Mouse (Mus musculus) thymus, postnatal 0 days (tissue): ENCODE results near the gene Klk14. TPM values are rescaled to one million over a fixed set of nuclear protein-coding genes. Genes with fewer than 3 reads are reported as not detected.

Source experiments
- DNase-seq: peaks from one replicate; pipeline ENCODE4 v3.0.0-alpha.2; 2015; ENCODE audit warnings: low spot score
- polyA plus RNA-seq: library from polyadenylated mRNA; unstranded; fragments of >200 nt; fragmentation: Nextera tagmentation; extraction: Ambion mirVana; gene quantifications from 2 replicates; pipeline ENCODE4 v1.2.1, GENCODE M21; 2015

Klk14 gene
- polyA plus RNA-seq, 1 experiment from 2014 or later, result 0.18 TPM

DNA sequence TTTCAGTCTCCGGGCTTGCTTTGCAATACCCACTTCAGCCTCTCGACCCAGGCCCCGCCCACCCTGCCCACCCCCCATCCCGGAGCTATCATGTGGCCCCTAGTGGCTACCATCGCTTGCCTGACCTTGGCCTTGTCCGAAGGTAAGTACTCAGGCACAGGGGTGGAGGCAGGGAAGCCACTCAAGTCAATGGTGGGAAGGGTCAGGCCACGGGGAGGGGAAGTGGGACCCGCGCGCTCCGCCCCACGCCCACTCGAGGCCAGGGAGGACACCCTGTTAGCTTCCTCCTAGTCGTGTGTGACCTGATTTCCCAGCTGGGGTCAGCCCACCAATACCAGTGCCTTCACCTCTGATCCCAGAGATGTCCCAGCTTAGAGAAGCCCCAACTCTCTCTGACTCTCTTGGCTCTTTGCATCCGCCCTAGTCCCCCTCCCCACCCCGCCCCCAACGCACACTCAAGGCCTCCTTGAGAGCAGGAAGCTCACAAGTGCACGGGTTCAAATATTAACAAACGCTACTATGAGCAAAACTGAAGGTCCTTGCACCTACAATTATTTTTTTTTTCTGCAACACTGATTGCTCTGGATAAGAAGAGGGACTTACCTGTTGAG, 23.6 kb downstream of the Klk14 start:
- DNase-seq, result no peak

Other genes starting within 250 kb of the Klk14 start
- not detected in 2 replicates for gene Cldnd2, start 249.6 kb upstream of the Klk14 start, polyA plus RNA-seq
- 232 and 257 TPM in 2 replicates for gene Etfb, start 246.3 kb upstream of the Klk14 start, polyA plus RNA-seq
- gene Gm45233, start 246.3 kb upstream of the Klk14 start, polyA plus RNA-seq, result 0.17 TPM in 1 of 2 replicates, not detected in the other
- gene Vsig10l, start 227.3 kb upstream of the Klk14 start, polyA plus RNA-seq, result 1.5 TPM in 2 replicates
- not detected in 2 replicates for gene Iglon5, start 200.3 kb upstream of the Klk14 start, polyA plus RNA-seq
- not detected in 2 replicates for gene 4931406B18Rik, start 184.5 kb upstream of the Klk14 start, polyA plus RNA-seq
- 1.4 TPM in 2 replicates for gene Cd33, start 146.0 kb upstream of the Klk14 start, polyA plus RNA-seq
- 1.3 and 1.4 TPM in 2 replicates for gene Zfp658, start 128.2 kb upstream of the Klk14 start, polyA plus RNA-seq
- gene Zfp719, start 110.8 kb upstream of the Klk14 start, polyA plus RNA-seq, result 6.4 and 6.5 TPM in 2 replicates
- gene Zfp819, start 83.2 kb upstream of the Klk14 start, polyA plus RNA-seq, result 0.12 TPM in 1 of 2 replicates, not detected in the other
- gene Ceacam18, start 55.7 kb upstream of the Klk14 start, polyA plus RNA-seq, result 0.29 and 0.71 TPM in 2 replicates
- 0.43 and 0.73 TPM in 2 replicates for gene Siglece, start 30.3 kb upstream of the Klk14 start, polyA plus RNA-seq
- gene Ctu1, start 18.4 kb upstream of the Klk14 start, polyA plus RNA-seq, result 11.7 and 12.9 TPM in 2 replicates
- gene Klk13, start 22.1 kb downstream of the Klk14 start, polyA plus RNA-seq, result 0.36 and 0.49 TPM in 2 replicates
- gene Klk12, start 78.5 kb downstream of the Klk14 start, polyA plus RNA-seq, result not detected in 2 replicates
- 0.51 and 0.96 TPM in 2 replicates for gene Klk11, start 84.2 kb downstream of the Klk14 start, polyA plus RNA-seq
- 0.55 and 0.63 TPM in 2 replicates for gene Klk10, start 90.6 kb downstream of the Klk14 start, polyA plus RNA-seq
- gene Klk9, start 101.5 kb downstream of the Klk14 start, polyA plus RNA-seq, result 0.19 and 0.30 TPM in 2 replicates
- gene Klk8, start 107.2 kb downstream of the Klk14 start, polyA plus RNA-seq, result 37.9 and 44.9 TPM in 2 replicates
- 1.1 and 1.4 TPM in 2 replicates for gene Klk7, start 120.9 kb downstream of the Klk14 start, polyA plus RNA-seq
- gene Klk6, start 134.1 kb downstream of the Klk14 start, polyA plus RNA-seq, result 0.92 and 1.7 TPM in 2 replicates
- 0.84 and 0.91 TPM in 2 replicates for gene Klk5, start 151.6 kb downstream of the Klk14 start, polyA plus RNA-seq
- 0.65 and 1.4 TPM in 2 replicates for gene Klk4, start 190.7 kb downstream of the Klk14 start, polyA plus RNA-seq
- gene Klk15, start 243.3 kb downstream of the Klk14 start, polyA plus RNA-seq, result not detected in 2 replicates